Mouse (Mus musculus): ENCODE results near the gene Akap13. TPM values are rescaled to one million over a fixed set of nuclear protein-coding genes. Genes with fewer than 3 reads are reported as not detected.

Gene Akap13
- polyA plus RNA-seq, 1 experiment from 2014 or later: 37.6 TPM

DNA sequence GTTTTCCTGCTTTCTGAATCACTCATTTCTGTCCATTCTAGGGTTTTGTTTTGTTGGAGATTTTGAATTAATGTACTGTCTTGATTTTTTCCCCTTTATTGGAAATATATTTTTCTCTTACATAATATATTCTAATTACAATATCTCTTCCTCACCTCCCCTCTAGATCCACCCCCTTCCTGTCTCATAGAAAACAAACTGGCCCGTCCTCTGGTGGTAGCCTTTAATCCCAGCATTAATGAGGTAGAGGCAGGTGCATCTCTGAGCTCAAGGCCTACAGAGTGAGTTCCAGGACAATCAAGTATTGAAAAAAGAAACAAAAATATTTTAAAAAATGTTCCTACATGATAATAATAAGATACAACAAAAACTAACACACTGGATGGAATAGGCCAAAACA, 201.6 kb downstream of the Akap13 start:
- 64% methylated on average over 1 of the region's 1 CpGs for WGBS
- Histone ChIP-seq H3K4me1 (peaks cover 3% of the 10 kb centered on the region; the same call in 1 of the 2 replicates), H3K27ac (no peak overlapping the region)

DNA sequence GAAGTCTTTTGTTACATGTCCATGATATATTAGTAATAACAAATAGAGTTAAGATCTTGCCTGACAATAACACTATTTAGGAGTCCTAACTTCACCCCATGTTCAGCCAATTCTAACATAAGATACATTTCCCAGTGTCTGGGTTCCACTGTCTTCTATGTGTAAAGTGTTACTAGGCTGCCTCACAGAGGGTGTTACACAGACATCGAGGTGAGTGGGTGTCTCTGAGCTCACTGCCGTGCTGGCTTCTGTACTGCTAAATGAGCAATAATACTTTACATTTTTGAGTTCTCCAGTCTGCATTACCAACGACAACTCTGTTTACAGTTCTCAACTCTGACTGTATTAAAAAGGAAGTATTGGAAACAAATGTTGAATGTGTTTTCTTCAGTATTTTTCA, 209.1 kb downstream of the Akap13 start:
- peaks cover 21% of the 10 kb centered on the region for H3K36me3 ChIP-seq
- no peaks in the 10 kb centered on the region for H3K9me3 ChIP-seq
- peaks cover 21% of the 10 kb centered on the region for H3K4me1 ChIP-seq
- 84% methylated on average over 3 of the region's 3 CpGs for WGBS
- no peak for DNase-seq (ENCODE audit: low spot score)
- no peak overlapping the region for H3K27ac ChIP-seq
- no peak overlapping the region for H3K4me3 ChIP-seq
- no peaks in the 10 kb centered on the region for H3K27me3 ChIP-seq (ENCODE audit: insufficient read depth, poor library complexity, severe bottlenecking)

More for the DNA sequence above, 201.6 kb downstream of the Akap13 start:
- DNase-seq (ENCODE audit: low spot score): no peak
- no peaks in the 10 kb centered on the region for H3K9me3 ChIP-seq
- 0 out of 2 replicates have a peak, but pooled peaks cover 2% of the 10 kb centered on the region for H3K36me3 ChIP-seq
- no peaks in the 10 kb centered on the region for H3K27me3 ChIP-seq (ENCODE audit: insufficient read depth, poor library complexity, severe bottlenecking)
- H3K4me3 ChIP-seq: no peak overlapping the region

DNA sequence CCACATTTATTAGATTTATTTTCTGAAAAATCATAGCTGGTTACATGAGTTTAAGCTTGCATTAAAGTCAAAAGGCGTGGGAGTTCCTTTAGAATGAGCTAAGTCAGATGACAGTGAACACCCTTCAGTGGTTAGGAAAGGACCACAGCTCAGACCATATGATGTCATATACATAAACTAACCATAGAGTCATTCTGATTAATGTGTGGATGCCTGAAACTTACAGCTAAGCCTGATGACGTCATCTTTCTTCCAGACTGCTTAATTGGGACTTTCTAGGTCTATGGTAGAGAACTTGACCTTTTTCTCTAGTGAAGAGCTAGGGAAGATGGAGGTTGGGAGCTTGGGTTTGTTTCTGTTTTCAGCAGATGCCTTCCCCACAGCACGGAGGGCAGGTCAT, 211.6 kb downstream of the Akap13 start:
- no peak for DNase-seq (ENCODE audit: low spot score)
- H3K27ac ChIP-seq: no peak overlapping the region
- WGBS: 90% methylated on average over 3 of the region's 3 CpGs

DNA sequence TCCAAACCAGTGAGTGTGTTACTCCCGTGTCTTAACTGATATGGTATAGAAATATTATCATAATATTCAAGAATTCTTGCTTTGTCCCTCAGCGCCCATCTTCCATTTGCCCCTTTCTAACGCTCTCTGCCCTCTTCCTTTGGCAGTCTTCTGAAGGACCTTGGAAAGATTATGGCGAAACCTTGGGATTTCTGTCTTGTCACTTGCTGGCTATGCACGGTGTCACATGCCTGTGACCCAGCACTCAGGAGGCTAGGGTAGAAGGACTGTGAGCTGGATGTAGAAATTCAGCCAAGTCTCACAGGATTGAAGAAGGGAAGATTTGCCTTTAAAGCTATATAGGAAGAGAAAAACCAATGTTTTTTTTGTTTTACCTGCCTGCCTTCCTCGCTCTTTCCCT, 212.2 kb downstream of the Akap13 start:
- Histone ChIP-seq H3K9me3 (no peaks in the 10 kb centered on the region), H3K4me1 (peaks cover 21% of the 10 kb centered on the region), H3K27ac (no peak overlapping the region), H3K27me3 (ENCODE audit: insufficient read depth, poor library complexity, severe bottlenecking) (no peaks in the 10 kb centered on the region), H3K36me3 (peaks cover 21% of the 10 kb centered on the region), H3K4me3 (no peak overlapping the region)
- WGBS: 87% methylated on average over 6 of the region's 6 CpGs
- DNase-seq (ENCODE audit: low spot score): no peak

More for the DNA sequence above, 211.6 kb downstream of the Akap13 start:
- Histone ChIP-seq H3K36me3 (peaks cover 21% of the 10 kb centered on the region), H3K4me3 (no peak overlapping the region), H3K4me1 (peaks cover 21% of the 10 kb centered on the region), H3K9me3 (no peaks in the 10 kb centered on the region), H3K27me3 (ENCODE audit: insufficient read depth, poor library complexity, severe bottlenecking) (no peaks in the 10 kb centered on the region)

DNA sequence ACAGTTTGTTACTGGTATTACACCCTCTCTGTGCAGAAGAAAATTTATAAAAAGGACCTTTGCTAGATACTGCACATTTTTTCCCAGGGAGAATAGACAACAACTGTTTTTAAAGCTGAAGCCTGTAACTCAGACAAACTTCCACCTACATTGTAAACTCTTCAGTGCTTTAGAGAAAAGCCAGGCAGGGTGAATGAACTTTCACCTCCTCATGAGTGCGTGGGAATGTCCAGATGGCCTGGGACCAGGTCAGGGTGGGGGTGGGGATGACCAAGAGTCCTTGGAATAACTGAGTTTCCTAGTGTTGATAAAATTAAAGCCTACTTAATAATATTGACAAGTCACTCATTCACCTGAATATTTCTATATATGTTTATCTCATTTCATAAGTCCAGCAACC, 213.1 kb downstream of the Akap13 start:
- Histone ChIP-seq H3K4me1 (peaks cover 21% of the 10 kb centered on the region), H3K9me3 (no peaks in the 10 kb centered on the region), H3K27me3 (ENCODE audit: insufficient read depth, poor library complexity, severe bottlenecking) (no peaks in the 10 kb centered on the region), H3K36me3 (peaks cover 24% of the 10 kb centered on the region), H3K4me3 (no peak overlapping the region), H3K27ac (no peak overlapping the region)
- DNase-seq (ENCODE audit: low spot score): no peak
- WGBS: 31% methylated on average over 1 of the region's 1 CpGs

DNA sequence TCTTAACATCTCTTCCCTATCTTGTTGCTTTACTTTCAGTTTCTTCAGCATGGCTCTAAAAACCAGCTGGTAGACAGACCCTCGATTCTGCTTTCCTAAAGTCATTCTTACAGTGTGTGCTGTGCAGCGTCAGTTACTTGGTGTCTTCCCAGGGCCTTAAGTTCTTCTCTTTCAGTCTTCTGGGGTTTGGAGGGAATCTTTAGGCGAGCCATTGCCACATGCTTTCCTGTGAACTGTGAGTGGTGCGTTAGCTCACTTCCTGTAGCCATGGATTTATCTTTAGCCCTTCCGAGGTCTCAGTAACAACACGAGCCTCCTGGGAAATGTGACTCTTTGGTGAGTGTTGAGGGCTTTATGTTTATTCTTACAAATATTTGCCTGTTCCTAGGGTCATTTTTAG, 214.1 kb downstream of the Akap13 start:
- Histone ChIP-seq H3K27ac (no peak overlapping the region), H3K36me3 (peaks cover 18% of the 10 kb centered on the region), H3K4me1 (peaks cover 21% of the 10 kb centered on the region), H3K9me3 (no peaks in the 10 kb centered on the region), H3K4me3 (no peak overlapping the region), H3K27me3 (ENCODE audit: insufficient read depth, poor library complexity, severe bottlenecking) (no peaks in the 10 kb centered on the region)
- DNase-seq (ENCODE audit: low spot score): no peak
- WGBS: 46% methylated on average over 6 of the region's 6 CpGs

DNA sequence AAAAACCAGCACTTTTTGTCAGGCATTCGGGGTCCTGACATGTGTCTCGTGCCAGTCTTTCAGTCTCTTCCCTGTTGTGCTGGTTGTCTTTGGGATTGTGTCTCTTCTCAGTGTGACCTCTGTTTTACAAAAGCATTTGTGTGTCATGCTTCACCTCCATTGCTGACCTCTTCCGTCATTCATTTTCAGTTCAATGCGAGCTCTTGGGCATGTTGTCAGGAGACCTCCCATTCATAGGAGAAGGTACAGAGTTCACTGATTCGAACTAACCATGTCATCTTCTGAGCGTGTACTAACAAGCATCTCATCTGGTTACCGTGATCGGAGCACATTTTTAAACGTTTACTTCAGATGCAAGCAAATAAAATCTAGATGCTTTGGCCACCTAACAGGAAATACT, 224.3 kb downstream of the Akap13 start:
- Histone ChIP-seq H3K27me3 (ENCODE audit: insufficient read depth, poor library complexity, severe bottlenecking) (no peaks in the 10 kb centered on the region), H3K4me1 (no peaks in the 10 kb centered on the region), H3K27ac (no peak overlapping the region), H3K4me3 (no peak overlapping the region), H3K36me3 (peaks cover 42% of the 10 kb centered on the region), H3K9me3 (no peaks in the 10 kb centered on the region)
- WGBS: 92% methylated on average over 9 of the region's 9 CpGs
- no peak for DNase-seq (ENCODE audit: low spot score)

DNA sequence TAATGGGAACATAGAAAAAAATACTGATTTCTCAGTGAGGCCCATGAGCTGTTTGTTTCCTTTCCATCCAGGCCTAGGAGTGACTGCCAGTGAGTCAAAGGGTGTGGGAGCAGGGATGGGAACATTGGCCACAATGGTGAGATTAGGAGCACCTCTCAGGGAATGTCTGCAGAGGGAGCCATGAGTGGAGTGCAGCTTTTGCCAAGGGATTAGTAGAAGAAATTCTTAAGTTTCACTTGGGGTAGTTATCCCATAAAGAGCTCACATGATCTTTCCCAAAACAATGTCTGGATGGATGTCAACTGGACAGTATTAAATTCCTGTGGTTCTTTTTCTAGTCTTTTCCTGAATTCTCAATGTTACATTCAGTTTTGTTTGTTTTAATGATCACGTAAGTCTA, 227.6 kb downstream of the Akap13 start:
- H3K4me3 ChIP-seq: no peak overlapping the region
- H3K27me3 ChIP-seq (ENCODE audit: insufficient read depth, poor library complexity, severe bottlenecking): no peaks in the 10 kb centered on the region
- H3K4me1 ChIP-seq: no peaks in the 10 kb centered on the region
- no peak for DNase-seq (ENCODE audit: low spot score)
- no peak overlapping the region for H3K27ac ChIP-seq
- 93% methylated on average over 1 of the region's 1 CpGs for WGBS
- H3K36me3 ChIP-seq: peaks cover 59% of the 10 kb centered on the region
- H3K9me3 ChIP-seq: no peaks in the 10 kb centered on the region

DNA sequence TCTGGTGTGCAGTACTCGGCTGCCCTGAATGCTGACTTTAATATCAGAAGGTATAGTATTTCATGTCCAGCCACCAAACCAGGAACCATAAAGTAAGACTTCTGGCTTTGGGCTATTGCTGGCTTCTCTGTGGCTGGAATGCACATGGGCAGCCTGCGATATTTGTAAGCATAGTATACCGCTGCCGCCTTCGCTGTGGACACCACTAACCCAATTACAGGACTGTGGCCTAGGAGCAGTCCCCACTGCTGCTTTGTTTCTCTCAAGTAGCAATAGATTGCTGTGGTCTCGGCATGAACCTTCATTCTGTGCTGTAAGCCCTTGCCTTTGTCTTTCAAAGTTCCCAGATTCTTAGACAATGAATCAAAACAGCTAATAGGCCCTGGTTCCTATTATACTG, 228.1 kb downstream of the Akap13 start:
- Histone ChIP-seq H3K4me1 (no peaks in the 10 kb centered on the region), H3K36me3 (peaks cover 59% of the 10 kb centered on the region), H3K27ac (no peak overlapping the region), H3K9me3 (no peaks in the 10 kb centered on the region), H3K4me3 (no peak overlapping the region), H3K27me3 (ENCODE audit: insufficient read depth, poor library complexity, severe bottlenecking) (no peaks in the 10 kb centered on the region)
- WGBS: 90% methylated on average over 6 of the region's 6 CpGs
- DNase-seq (ENCODE audit: low spot score): no peak

DNA sequence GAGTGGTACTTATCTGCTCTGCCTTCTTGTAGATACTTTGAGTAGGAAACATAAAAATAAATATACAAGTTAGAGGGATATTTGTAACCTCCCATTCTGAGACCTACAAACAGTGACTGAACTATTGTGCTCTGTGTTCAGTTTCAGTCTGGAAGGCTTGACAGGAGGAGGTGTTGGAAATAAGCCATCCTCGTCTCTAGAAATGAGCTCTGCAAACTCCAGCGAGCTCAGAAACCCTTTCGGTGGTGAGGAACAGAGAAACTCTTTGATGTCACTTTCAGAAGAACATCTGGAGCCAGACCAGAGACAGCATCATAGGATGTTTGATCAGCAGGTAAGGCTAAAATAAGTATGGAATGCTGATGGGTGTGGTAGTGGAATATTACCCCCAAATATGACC, 229.6 kb downstream of the Akap13 start:
- H3K4me3 ChIP-seq: no peak overlapping the region
- H3K9me3 ChIP-seq: no peaks in the 10 kb centered on the region
- 78% methylated on average over 3 of the region's 3 CpGs for WGBS
- no peak overlapping the region for H3K27ac ChIP-seq
- H3K36me3 ChIP-seq: peaks cover 57% of the 10 kb centered on the region
- H3K27me3 ChIP-seq (ENCODE audit: insufficient read depth, poor library complexity, severe bottlenecking): no peaks in the 10 kb centered on the region
- no peak for DNase-seq (ENCODE audit: low spot score)
- no peaks in the 10 kb centered on the region for H3K4me1 ChIP-seq

DNA sequence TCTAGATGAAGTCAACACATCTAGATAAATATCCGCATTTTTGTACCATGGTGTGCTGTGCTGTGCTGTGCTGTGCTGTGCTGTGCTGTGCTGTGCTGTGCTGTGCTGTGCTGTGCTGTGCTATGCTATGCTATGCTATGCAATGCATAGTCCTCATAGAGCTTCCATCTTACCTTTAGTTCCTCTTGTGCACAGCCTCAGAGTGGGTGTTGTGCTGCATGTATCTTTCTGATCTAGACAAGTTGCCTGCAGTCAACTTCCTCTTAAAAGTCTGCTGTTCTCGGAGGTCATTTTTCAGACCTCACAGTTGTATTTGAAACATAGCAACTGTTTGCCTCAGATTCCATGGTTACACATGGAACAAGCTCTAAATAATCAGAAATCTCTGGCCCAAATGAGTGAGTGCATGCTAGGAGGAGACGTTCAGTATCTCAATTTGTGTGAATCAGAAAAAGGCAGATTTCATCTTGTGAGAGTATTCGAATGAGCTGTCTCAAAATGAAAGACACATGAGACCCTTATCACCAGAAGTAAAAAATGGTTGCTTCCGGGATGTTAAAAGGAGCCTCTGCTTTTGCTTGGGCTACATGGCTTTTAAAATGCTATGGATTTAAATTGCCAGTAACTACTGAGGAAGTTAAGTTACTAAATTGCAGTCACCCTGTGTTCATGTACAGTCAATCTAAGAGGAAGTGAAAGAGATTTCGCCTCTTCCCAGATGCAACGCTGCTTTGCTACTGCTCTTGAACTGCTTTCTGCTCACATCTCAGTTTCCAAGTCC, 230.9 kb downstream of the Akap13 start:
- no peaks in the 10 kb centered on the region for H3K27me3 ChIP-seq (ENCODE audit: insufficient read depth, poor library complexity, severe bottlenecking)
- H3K36me3 ChIP-seq: peaks cover 55% of the 10 kb centered on the region
- no peaks in the 10 kb centered on the region for H3K9me3 ChIP-seq
- WGBS: 80% methylated on average over 7 of the region's 7 CpGs
- DNase-seq (ENCODE audit: low spot score): no peak
- no peak overlapping the region for H3K4me3 ChIP-seq
- H3K4me1 ChIP-seq: no peaks in the 10 kb centered on the region
- no peak overlapping the region for H3K27ac ChIP-seq

DNA sequence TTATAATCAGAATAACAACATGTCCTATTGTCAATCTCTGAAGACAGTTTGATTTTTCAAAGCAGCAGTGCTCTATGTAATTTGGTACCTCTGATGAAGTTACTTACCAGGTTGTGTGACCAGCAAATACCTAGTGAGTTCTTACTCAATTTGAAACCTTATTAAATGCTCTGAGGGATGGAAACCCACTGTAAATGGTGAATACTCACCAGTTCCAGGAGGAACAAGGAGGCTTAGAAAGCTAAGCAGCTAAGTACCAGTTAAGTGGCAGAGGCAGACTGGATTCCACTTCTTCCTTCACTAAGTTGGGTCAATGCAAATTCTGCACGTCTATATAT, 231.5 kb downstream of the Akap13 start:
- H3K4me3 ChIP-seq: no peak overlapping the region
- no peaks in the 10 kb centered on the region for H3K4me1 ChIP-seq
- H3K9me3 ChIP-seq: no peaks in the 10 kb centered on the region
- peaks cover 55% of the 10 kb centered on the region for H3K36me3 ChIP-seq
- no peaks in the 10 kb centered on the region for H3K27me3 ChIP-seq (ENCODE audit: insufficient read depth, poor library complexity, severe bottlenecking)
- H3K27ac ChIP-seq: no peak overlapping the region
- no peak for DNase-seq (ENCODE audit: low spot score)
- 93% methylated on average over 1 of the region's 1 CpGs for WGBS

DNA sequence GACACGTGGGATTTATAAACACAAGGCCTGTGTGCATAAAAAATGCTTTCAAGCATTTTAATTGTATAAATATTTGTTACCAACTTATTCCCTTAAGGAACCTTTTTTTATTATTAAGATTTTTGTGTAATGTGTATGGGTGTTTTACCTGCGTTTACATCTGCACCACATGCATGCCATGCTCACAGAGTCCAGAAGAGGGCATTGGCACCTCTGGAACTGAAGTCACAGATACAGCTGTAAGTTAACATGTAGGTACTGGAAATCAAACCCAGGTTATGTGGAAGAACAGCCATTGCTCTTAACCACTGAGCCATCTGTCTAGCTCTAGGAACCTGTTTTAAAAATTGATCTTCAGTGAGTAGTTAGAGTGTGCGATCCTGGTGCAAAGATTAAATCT, 232.8 kb downstream of the Akap13 start:
- H3K4me3 ChIP-seq: no peak overlapping the region
- H3K9me3 ChIP-seq: no peaks in the 10 kb centered on the region
- WGBS: 91% methylated on average over 3 of the region's 3 CpGs
- no peak for DNase-seq (ENCODE audit: low spot score)
- no peaks in the 10 kb centered on the region for H3K27me3 ChIP-seq (ENCODE audit: insufficient read depth, poor library complexity, severe bottlenecking)
- peaks cover 51% of the 10 kb centered on the region for H3K36me3 ChIP-seq
- no peak overlapping the region for H3K27ac ChIP-seq
- no peaks in the 10 kb centered on the region for H3K4me1 ChIP-seq

DNA sequence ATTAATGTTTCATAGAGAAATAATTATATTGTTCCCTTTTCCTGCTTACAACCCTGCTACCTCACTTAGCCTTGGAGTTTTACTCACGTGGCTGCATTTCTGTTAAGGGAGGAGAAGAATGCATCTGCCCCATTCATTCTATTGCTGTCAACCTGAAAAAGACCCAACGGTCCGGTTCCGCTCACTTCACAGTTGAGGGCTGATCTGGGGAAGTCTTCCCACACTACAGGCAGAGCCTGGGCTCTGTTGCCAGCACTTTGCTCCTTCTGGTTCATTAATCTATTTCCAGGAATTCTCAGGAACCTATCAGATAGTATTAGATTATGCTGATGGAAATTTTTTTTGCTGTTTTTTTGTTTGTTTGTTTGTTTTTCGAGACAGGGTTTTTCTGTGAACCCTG, 239.4 kb downstream of the Akap13 start:
- Histone ChIP-seq H3K36me3 (peaks cover 39% of the 10 kb centered on the region), H3K27me3 (ENCODE audit: insufficient read depth, poor library complexity, severe bottlenecking) (no peaks in the 10 kb centered on the region), H3K9me3 (no peaks in the 10 kb centered on the region), H3K4me3 (no peak overlapping the region), H3K4me1 (no peaks in the 10 kb centered on the region), H3K27ac (no peak overlapping the region)
- no peak for DNase-seq (ENCODE audit: low spot score)
- WGBS: 84% methylated on average over 5 of the region's 5 CpGs

Measured in heart, embryonic 10.5 days (tissue).